8 mouse cellular contexts compared by ENCODE assay signal in the genomic region with DNA sequence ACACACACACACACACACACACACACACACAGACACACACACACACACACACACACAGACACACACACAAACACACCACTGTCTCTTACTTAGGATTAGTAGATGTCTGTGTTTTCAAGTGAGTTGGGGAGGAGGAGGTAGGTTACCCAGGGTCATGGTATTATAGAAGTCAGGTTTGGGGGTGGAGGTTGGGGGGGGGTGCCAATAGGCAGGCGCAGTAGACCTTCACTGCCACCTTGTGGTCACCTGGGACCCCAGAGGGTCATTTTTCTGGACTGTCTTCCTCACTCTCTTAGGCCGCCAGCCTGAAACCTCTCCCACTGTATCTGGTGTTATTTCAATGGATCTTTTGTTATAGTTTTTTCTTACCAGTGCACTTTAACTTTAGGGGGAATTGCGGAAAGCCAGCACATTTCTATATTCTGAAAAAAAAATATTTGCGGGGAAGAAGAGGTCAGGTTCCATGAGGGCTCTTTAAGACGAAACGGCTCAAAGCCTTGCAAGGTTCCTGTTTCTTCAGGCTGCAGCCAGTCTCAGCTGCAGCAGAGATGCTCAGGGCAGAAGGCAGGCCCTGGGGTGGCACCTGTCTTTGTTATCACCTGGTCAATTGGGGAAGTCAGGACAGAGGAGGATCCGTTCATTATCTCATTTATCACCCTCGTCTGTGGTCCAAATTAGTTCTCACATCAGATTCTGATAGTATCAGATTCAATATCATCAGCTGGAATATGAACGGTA. TPM values are rescaled to one million over a fixed set of nuclear protein-coding genes. Genes with fewer than 3 reads are reported as not detected.
A peak's percentile ranks its signal among the peaks of the same experiment; 100 is the strongest.
DNase-seq lines count a peak whose midpoint lies in the region; ATAC-seq and TF ChIP-seq lines count a peak whose summit lies in the region.

No protein-coding gene starts in this region.

- no peak for ATAC-seq in intestine, postnatal 0 days
- no peak for ATAC-seq in intestine, embryonic 15.5 days
- no peak for ATAC-seq in megakaryocyte, adult 5-6 weeks (ENCODE audit: poor library complexity, severe bottlenecking)

- whole genome bisulfite sequencing in intestine, postnatal 0 days: 63% methylated on average over 9 of the region's 9 CpGs
- 54% methylated on average over 9 of the region's 9 CpGs for WGBS in intestine, embryonic 15.5 days

- H3K4me2 ChIP-seq in intestine, postnatal 0 days (replicated peaks; ENCODE audit: low read depth): no peak overlapping the region
- no peak overlapping the region for H3K4me2 ChIP-seq in intestine, embryonic 15.5 days (replicated peaks)

- H3K9me3 ChIP-seq in intestine, postnatal 0 days (ENCODE audit: control insufficient read depth): no peaks in the 10 kb centered on the region
- H3K9me3 ChIP-seq in intestine, embryonic 15.5 days: no peaks in the 10 kb centered on the region
- no peaks in the 10 kb centered on the region for H3K9me3 ChIP-seq in ES-Bruce4 (replicated peaks; ENCODE audit: control insufficient read depth, insufficient read depth, low read length, poor library complexity, severe bottlenecking)

- H3K36me3 ChIP-seq in intestine, postnatal 0 days (ENCODE audit: control insufficient read depth, insufficient read depth): no peaks in the 10 kb centered on the region
- H3K36me3 ChIP-seq in intestine, embryonic 15.5 days: no peaks in the 10 kb centered on the region
- H3K36me3 ChIP-seq in ES-Bruce4 (ENCODE audit: control insufficient read depth, insufficient read depth, low read length, poor library complexity, severe bottlenecking): no peaks in the 10 kb centered on the region

- peak; percentile 2 for DNase-seq in 3T3-L1 (ENCODE audit: low read depth, low spot score)
- DNase-seq in heart, postnatal 4 days: peak; percentile 68
- DNase-seq in ovary, postnatal 14 days (ENCODE audit: low spot score): peak; percentile 28
- no peak for DNase-seq in frontal cortex, postnatal 10 days (ENCODE audit: low spot score in 2 of 2)

- H3K27me3 ChIP-seq in intestine, postnatal 0 days (replicated peaks; ENCODE audit: control insufficient read depth, insufficient read depth, low read length): no peaks in the 10 kb centered on the region
- H3K27me3 ChIP-seq in intestine, embryonic 15.5 days (replicated peaks): no peaks in the 10 kb centered on the region
- H3K27me3 ChIP-seq in ES-Bruce4 (ENCODE audit: control insufficient read depth, insufficient read depth, low read length, poor library complexity, severe bottlenecking): no peaks in the 10 kb centered on the region

- no peak overlapping the region for H3K27ac ChIP-seq in intestine, postnatal 0 days (ENCODE audit: low read depth, low read length)
- no peak overlapping the region for H3K27ac ChIP-seq in intestine, embryonic 15.5 days
- no peak overlapping the region for H3K27ac ChIP-seq in ES-Bruce4 (ENCODE audit: insufficient read depth, low read length)

- H3K4me1 ChIP-seq in intestine, postnatal 0 days (replicated peaks; ENCODE audit: control insufficient read depth, insufficient read depth, low read length): no peaks in the 10 kb centered on the region
- H3K4me1 ChIP-seq in intestine, embryonic 15.5 days (replicated peaks): no peaks in the 10 kb centered on the region
- no peaks in the 10 kb centered on the region for H3K4me1 ChIP-seq in ES-Bruce4 (ENCODE audit: control insufficient read depth, insufficient read depth, low read length)

- no peak overlapping the region for H3K9ac ChIP-seq in intestine, postnatal 0 days (ENCODE audit: low read depth, low read length)
- no peak overlapping the region for H3K9ac ChIP-seq in intestine, embryonic 15.5 days
- H3K9ac ChIP-seq in ES-Bruce4 (ENCODE audit: low read depth, poor library complexity, severe bottlenecking): no peak overlapping the region

- no peak for TF ChIP-seq EP300 in ES-Bruce4 (IDR thresholded peaks at IDR 0.05; ENCODE audit: insufficient read depth, low read depth, low read length)

- H3K4me3 ChIP-seq in intestine, postnatal 0 days (ENCODE audit: low read depth, low read length): no peak overlapping the region
- H3K4me3 ChIP-seq in intestine, embryonic 15.5 days (replicated peaks): no peak overlapping the region
- no peak overlapping the region for H3K4me3 ChIP-seq in ES-Bruce4 (ENCODE audit: low read depth, low read length)

- TF ChIP-seq CTCF in intestine, postnatal 0 days (IDR thresholded peaks at IDR 0.05; ENCODE audit: low read depth): peak; percentile 64
- TF ChIP-seq CTCF in ES-Bruce4 (IDR thresholded peaks at IDR 0.05; ENCODE audit: low read depth, low read length): peak; percentile 67

- TF ChIP-seq POLR2A in ES-Bruce4 (IDR thresholded peaks at IDR 0.05; ENCODE audit: insufficient read depth, low read length): no peak

RNA-seq across cellular contexts. Expression of a gene that starts 33.3 kb away (rescaled TPM):
- 0.34 and 0.40 TPM in 2 replicates for polyA plus RNA-seq in intestine, postnatal 0 days (2015; fragmentation: Nextera tagmentation; extraction: Ambion mirVana)
- 0.85 and 1.0 TPM in 2 replicates for polyA plus RNA-seq in intestine, embryonic 15.5 days (2015; fragmentation: Nextera tagmentation; extraction: Ambion mirVana)
- 0.39 TPM in 1 of 2 replicates, not detected in the other for polyA plus RNA-seq in ES-Bruce4 (2011; ENCODE audit: insufficient read depth, insufficient read length, low read depth, missing spikeins)
- total RNA-seq in heart, postnatal 4 days (2021): under 1 TPM in 1 of 2 experiments, not detected in 1; 0.19 TPM
- not detected in 2 replicates for total RNA-seq in megakaryocyte, adult 5-6 weeks (2015)
- not detected in 2 replicates for total RNA-seq in megakaryocyte, adult 5-6 weeks (2017)

Comparison
In these comparisons a context has a peak if more than half of its experiments do, and no peak if none do; other contexts are left out.
1. DNase-seq: peak in 3T3-L1 (single experiment), heart, postnatal 4 days (single experiment) and ovary, postnatal 14 days (single experiment); none in frontal cortex, postnatal 10 days (0 of 2).